Comparison of ENCODE assay signal across 9 mouse cellular contexts in the genomic region with DNA sequence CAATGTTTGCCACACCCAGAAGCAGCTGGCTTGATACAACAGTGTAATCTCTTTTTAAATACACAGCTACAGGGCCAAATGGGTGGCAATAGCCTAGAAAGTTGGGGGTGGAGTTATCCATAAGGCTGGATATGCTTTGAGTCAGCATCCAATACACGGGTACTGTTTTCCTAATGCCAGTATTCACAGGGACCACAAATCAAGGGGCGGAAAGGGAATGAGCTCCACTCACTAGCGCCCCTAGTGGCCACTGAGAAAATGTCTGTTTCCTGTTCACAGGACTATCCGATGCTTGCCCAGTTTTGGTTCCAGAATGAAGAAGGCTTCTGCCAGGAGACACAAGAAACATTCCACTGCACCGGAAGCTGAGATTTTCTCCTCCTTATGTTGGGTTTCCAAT. TPM values are rescaled to one million over a fixed set of nuclear protein-coding genes. Genes with fewer than 3 reads are reported as not detected.
DNase-seq lines count a peak whose midpoint lies in the region; ATAC-seq and TF ChIP-seq lines count a peak whose summit lies in the region.
"Had no signal": no experiment of that assay in that cellular context is flagged by ENCODE, and none has a peak within 500 bp of the region (broad histone marks: within the 10 kb centered on the region; RNA-seq: fewer than 3 reads in every experiment).

No protein-coding gene starts in this region.

- no peaks in the 10 kb centered on the region for H3K36me3 ChIP-seq in G1E (replicated peaks)
- no peaks in the 10 kb centered on the region for H3K36me3 ChIP-seq in liver, embryonic 13.5 days

- no peak overlapping the region for H3K9ac ChIP-seq in liver, embryonic 13.5 days

- no peak for ATAC-seq in G1E (ENCODE audit: extremely low read depth, insufficient number of reproducible peaks, low FRiP score, poor library complexity, severe bottlenecking)
- no peak for ATAC-seq in liver, embryonic 13.5 days (ENCODE audit: low read depth)

- peak; percentile 86 for TF ChIP-seq CTCF in left cerebral cortex, adult 2 months (IDR thresholded peaks at IDR 0.05)
- TF ChIP-seq CTCF in G1E (IDR thresholded peaks at IDR 0.05; ENCODE audit: low read depth, low read length) = peak; percentile 80

- H3K4me1 ChIP-seq in G1E (ENCODE audit: insufficient read depth, low read depth, low read length) = peaks cover 20% of the 10 kb centered on the region
- H3K4me1 ChIP-seq in liver, embryonic 13.5 days (replicated peaks) = peaks cover 27% of the 10 kb centered on the region

- no peaks in the 10 kb centered on the region for H3K9me3 ChIP-seq in G1E (replicated peaks)
- no peaks in the 10 kb centered on the region for H3K9me3 ChIP-seq in liver, embryonic 13.5 days (replicated peaks)

- DNase-seq in left cerebral cortex, adult 2 months (ENCODE audit: extremely low spot score in 1 of 2, low spot score in 2 of 2) = peak in 1 of 2 experiments; percentile 52
- DNase-seq in left cerebral cortex, adult 11 months (ENCODE audit: low spot score) = no peak
- no peak for DNase-seq in G1E (ENCODE audit: low spot score)
- DNase-seq in cerebellum, adult 8-10 months = peak; percentile 68
- peak; percentile 48 to 57 for DNase-seq in gastrocnemius, postnatal 36 days
- peak; percentile 17 for DNase-seq in liver, embryonic 13.5 days
- peak; percentile 83 for DNase-seq in retina, embryonic 14.5 days (ENCODE audit: low spot score)
- DNase-seq in yolk sac, embryonic 10.5 days (ENCODE audit: low spot score) = no peak

- H3K4me2 ChIP-seq in liver, embryonic 13.5 days = no peak overlapping the region

- intact Hi-C loops in left cerebral cortex, adult 2 months (cut with DNase I) = no loop called here
- intact Hi-C loops in gastrocnemius, postnatal 36 days (cut with DNase I) = no loop called here

- H3K27me3 ChIP-seq in G1E (ENCODE audit: insufficient read depth, low read length) = peaks cover 23% of the 10 kb centered on the region
- H3K27me3 ChIP-seq in liver, embryonic 13.5 days = peaks cover 4% of the 10 kb centered on the region; the same call in 1 of the 2 replicates

- WGBS in liver, embryonic 13.5 days (ENCODE audit: insufficient replicate concordance) = 20% methylated on average over 5 of the region's 5 CpGs

- no peak overlapping the region for H3K27ac ChIP-seq in left cerebral cortex, adult 2 months
- H3K27ac ChIP-seq in liver, embryonic 13.5 days = no peak overlapping the region

- no peak overlapping the region for H3K4me3 ChIP-seq in left cerebral cortex, adult 2 months
- H3K4me3 ChIP-seq in G1E (ENCODE audit: low read depth, low read length) = no peak overlapping the region
- no peak overlapping the region for H3K4me3 ChIP-seq in liver, embryonic 13.5 days (replicated peaks)
- H3K4me3 ChIP-seq: erythroblast, embryonic 14.5 days had no signal

RNA-seq across cellular contexts. Expression of a gene that starts 7.3 kb away (rescaled TPM):
- 10 to 100 TPM; 35.9 to 40.4 TPM for total RNA-seq in left cerebral cortex, adult 2 months (2021)
- 69.2 and 81.1 TPM in 2 replicates for total RNA-seq in G1E (2014; fragmentation: Nextera tagmentation)
- total RNA-seq in G1E (2017) = 48.6 and 50.8 TPM in 2 replicates
- 71.3 and 74.2 TPM in 2 replicates for polyA plus RNA-seq in G1E (2012)
- total RNA-seq in gastrocnemius, postnatal 36 days (2021) = 10 to 100 TPM; 10.3 to 10.7 TPM
- polyA plus RNA-seq in liver, embryonic 13.5 days (2015; fragmentation: Nextera tagmentation; extraction: Ambion mirVana) = 2.8 and 3.1 TPM in 2 replicates

RNA-seq across cellular contexts. Expression of a gene that starts 54.6 kb away (rescaled TPM):
- total RNA-seq in left cerebral cortex, adult 2 months (2021) = 10 to 100 TPM; 39.9 to 40.9 TPM
- total RNA-seq in G1E (2014; fragmentation: Nextera tagmentation) (91.1 and 97.8 TPM in 2 replicates), G1E (2017) (128 and 129 TPM in 2 replicates)
- polyA plus RNA-seq in G1E (2012) = 28.2 and 28.5 TPM in 2 replicates
- 10 to 100 TPM; 73.0 to 80.6 TPM for total RNA-seq in gastrocnemius, postnatal 36 days (2021)
- polyA plus RNA-seq in liver, embryonic 13.5 days (2015; fragmentation: Nextera tagmentation; extraction: Ambion mirVana) = 33.3 and 38.6 TPM in 2 replicates

Comparison
In these comparisons a context has a peak if more than half of its experiments do, and no peak if none do; other contexts are left out.
1. DNase-seq: peak in cerebellum, adult 8-10 months (single experiment), gastrocnemius, postnatal 36 days (2 of 2), liver, embryonic 13.5 days (single experiment) and retina, embryonic 14.5 days (single experiment); none in left cerebral cortex, adult 11 months (single experiment), G1E (single experiment) and yolk sac, embryonic 10.5 days (single experiment).